Mouse (Mus musculus): Measurements from ENCODE around the gene Kcnq1.
A peak's percentile ranks its signal among the peaks of the same experiment; 100 is the strongest.

Gene Kcnq1

DNA sequence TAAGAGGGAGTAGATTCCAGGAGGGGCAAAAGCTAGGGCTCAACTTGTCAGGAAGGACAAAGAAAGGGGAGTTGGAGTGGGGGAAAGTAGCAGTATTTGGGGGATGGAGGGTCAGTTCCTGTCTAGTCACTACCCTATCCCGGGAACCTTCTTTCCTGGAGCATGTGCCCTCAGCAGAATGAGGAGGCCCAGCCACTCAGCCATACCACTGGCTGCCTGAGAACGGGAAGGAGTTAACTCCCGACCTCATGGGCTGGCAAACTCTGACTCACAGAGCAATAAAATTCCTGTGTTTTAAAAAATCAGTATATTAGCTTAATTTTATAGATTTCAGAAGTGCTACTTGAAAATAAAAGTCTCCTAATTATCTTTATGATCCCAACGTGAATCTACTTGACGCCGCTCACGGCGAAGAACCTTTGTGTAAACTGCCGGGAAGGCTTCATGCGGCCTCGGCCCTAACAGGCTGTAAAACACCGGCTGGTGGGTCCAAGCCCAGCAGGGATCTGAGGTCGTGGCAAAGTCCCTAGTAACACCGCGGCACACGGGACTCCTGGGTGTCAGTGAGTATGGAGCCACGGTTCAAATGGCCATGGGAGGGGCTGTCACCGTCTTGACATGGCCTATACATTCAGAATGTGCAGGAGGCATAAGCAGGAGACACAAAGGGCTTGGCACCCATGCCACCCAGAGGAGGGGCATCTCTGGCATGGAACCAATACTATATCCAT is 222.2 kb downstream of the Kcnq1 start:
- DNase-seq: no peak

DNA sequence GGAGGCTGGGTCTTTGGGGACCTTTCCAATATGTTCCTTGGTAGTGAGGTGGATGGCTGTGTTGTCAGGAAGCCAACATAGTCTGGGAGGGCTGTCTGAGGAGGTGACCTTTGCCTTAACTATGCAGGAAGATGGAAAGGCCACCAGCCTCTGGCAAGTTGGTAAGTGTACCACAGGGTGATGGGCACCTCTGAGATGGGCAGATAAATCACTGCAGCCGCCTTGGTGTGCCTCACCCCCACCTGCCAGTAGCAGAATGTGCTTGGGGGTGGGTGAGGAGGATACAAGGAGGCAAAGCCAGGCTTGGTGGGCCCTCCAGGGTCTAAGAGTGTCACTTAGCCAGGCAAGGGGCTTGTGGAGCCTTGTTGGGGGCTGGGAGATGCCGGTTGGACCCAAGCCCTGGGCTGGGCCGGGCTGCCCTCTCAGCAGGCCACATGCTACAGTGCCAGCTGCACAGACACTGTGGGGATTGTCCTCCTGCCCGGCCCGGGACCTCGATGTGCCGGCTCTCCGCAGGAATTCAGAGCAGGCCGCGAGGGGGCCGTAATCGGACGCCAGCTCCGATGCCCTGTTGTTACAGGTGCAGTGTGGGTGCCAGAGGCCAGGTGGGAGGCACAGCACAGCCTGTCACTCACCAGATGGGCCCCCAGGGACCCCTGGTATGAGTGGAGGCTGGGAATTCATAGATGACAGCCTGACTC is 223.1 kb downstream of the Kcnq1 start:
- DNase-seq: peak; percentile 15

GRCm38 (mm10) chr7:143333040-143333439 is 226.9 kb downstream of the Kcnq1 start:
- DNase-seq: no peak

DNA sequence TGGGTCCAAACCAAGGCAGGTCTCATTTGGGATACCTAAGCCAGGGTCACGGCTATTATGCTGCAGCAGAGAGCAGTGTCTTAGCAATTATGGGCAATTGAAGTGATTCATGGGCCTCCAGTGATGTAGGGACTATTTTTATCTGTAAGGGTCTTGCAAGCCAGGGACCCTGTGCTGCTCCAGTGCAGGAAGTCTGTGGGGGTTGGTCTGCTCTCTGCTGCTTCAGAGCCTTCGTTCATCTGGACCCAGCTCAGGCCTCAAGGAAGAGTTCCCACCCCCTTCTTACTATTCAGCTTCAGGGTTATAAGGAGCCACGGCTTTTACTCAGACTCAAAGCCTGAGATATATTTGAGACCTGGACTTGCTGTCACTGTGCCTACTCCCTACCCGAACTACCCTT is 227.4 kb downstream of the Kcnq1 start:
- no peak for DNase-seq

DNA sequence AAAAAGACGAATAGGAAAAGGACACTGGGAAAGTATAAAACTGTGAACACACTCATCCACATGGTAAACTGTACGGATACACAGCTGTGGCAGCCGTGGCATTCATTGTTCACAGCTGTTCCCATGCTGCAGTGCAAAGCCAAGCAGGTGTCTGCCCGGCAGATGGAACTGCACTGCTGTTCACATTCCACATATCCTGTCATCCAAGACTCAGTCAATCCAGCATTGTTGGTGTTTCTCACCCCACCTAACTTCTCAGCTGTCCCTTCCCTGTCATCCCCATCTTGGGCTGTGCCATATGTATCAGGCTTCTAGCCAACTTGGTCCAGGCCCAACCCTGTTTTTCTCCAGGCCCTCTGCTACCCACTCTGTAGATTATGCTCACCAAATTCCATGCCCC is 232.5 kb downstream of the Kcnq1 start:
- no peak for DNase-seq

DNA sequence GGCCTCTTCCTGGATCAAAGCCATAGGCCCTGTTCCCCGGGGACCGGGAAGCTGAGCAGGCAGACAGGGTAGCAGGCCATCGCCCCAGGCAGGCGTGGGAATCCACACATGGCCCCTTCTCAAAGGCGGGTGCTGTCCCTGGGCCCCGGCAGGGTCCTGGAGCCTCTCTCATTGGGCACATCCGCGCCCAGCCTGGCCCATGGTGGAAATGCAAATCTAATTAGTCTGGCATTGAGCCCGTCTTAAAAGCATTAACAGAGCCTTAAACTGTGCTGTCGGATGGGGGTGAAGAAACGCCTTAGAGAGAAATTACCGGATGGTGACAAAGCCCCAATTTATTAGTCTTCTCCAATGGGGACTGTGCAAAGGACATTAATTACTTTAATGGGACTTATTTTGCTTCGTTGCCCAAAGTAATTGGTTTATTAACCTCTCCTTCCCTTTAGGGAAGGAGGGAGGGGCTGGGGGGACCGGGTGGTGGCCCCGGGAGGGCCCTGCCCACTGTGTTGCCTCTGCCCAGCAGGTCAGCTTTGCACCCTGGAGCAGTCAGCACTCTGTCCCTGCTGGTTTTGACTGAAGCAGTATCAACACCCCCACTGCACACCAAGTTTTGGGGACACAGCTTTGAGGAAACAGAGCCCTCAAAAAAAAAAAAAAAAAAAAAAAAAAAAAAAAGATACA is 234.6 kb downstream of the Kcnq1 start:
- DNase-seq: peak; percentile 25

DNA sequence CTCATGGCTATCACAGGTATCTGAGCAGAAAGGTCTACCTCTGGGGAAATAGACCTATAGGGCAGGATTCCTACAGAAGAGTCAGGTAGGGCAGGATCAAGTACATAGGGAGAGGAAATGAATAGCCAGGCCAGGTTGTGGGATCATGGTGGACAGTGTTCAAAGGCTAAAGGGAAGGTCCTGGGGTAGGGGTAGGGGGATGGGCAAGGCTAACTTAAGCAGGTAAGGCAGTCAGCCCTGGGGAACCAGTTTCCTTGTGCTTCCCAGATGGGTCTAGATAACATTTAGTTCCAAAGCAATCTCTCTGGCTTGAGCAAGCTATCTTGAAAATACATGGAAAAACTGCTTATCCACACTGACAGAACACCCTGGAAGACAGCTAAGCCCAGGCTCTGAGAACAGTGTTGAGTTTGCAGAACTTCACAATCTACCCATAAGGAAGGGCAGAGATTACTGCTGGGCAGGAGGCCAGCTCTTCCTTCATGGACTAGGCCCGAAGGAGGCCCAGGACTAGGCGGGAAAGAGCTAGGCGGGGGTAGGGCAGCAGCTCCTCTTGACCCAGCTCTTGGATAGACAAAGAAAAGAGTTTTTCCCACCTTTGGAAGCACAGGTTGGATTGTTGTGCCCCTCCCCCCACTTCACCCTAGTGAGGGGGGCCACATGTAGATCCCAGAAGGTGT is 235.3 kb downstream of the Kcnq1 start:
- peak; percentile 59 for DNase-seq

DNA sequence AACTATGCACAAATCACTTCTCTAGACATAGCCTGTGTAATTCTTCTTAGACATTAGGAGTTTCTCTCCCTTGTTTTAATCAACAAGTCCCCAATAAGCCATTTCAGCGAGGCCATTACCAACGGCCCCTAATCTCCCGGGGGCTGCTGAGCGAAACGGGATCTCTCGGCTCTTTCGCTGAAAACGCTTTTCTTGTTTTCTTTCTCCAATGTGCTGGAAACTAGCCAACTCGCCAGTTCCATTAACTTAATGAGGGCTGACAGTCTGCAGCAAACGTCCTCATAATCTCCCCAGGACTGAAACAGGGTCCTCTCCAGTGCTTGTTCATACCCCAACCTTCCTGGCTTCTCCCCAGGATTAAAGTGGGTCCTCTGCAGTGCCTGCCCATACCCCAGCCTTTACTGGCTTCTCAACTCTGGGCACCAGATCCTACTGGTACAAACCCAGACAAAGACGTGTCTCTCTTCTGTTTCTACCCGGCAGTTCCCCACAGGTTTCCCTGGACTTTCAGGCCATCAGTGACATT is 237.7 kb downstream of the Kcnq1 start:
- peak; percentile 66 for DNase-seq

DNA sequence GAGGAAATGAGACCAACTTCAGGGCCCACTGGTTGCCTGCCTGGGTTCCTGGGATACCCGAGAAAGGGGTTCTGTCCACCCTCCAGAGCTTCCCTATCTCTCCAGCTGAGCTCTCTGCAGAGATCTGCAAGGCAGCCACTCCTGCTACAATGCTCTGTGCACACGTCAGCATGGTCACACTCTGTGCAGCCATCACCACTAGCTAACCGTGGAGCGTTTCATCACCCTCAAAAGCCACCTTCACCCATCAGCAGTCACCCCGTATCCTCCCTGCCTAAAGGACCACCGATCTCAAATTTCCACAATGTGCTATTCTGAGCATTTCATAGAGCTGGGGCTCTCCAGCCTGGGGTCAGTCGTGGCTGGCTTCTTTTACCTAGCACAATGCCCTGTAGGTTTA is 243.1 kb downstream of the Kcnq1 start:
- DNase-seq: no peak

GRCm38 (mm10) chr7:143349848-143350247 is 243.7 kb downstream of the Kcnq1 start:
- DNase-seq: no peak

- DNase-seq: no peak
Observed at GRCm38 (mm10) chr7:143355831-143356230, 249.7 kb downstream of the Kcnq1 start.

- DNase-seq: no peak
Observed at GRCm38 (mm10) chr7:143357109-143357508, 250.9 kb downstream of the Kcnq1 start.

DNA sequence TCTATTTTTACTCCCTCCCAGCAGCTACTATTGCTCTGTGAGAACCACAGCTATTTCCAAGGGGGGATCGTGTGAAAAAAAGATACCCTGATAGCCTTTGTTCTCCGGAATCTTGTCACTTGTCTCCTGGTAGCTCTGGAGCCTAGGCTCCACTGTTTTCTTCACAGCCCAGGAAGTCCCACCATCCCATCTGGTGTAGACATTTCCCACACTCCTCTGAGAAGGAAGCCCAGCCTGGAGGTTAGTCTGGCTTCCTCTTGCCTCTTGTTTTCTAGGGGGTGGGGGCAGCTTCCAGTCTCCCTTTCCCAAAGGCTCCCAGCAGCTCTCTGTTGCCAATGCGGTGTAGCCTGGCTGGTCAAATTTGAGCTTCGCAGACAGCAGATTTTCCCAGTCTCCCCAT is 251.7 kb downstream of the Kcnq1 start:
- no peak for DNase-seq

DNA sequence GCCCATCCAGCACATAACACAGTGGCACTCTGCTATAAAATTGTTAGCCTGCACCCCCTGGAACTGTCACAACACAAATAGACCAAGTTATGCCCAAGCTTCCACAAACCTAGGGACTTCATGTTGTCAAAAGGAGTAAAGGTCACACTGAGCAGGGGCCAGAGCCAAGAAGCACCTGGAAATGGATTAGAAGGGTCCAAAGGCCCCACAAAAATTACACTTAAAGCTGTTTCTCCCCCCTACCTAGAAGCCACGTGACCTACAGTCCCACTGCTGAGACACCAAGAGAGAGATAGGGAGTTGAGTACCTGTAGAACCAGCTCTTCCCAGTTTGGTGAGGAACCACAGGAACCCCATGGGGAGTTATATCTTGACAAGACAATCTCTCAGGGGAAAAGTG is 253.6 kb downstream of the Kcnq1 start:
- no peak for DNase-seq

DNA sequence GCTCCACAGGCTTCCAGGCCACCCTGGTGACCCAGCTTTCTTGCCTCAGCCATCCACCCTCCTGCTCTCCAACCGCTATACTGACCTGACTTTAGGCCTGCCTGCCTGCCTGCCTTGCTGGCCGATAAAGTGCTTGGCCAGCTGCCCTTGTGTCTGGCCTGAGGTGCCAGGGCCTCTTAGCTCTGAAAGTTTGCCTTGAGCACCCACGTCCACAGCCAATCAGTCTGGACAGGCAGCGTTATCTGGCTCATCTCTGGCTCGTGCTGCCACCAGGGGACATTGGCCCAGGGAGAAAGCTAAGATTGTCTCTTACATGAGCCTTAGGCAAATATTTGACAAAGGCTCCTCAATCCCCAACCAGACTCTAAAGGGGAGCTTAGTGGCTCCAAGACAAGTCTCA is 254.6 kb downstream of the Kcnq1 start:
- DNase-seq: no peak

DNA sequence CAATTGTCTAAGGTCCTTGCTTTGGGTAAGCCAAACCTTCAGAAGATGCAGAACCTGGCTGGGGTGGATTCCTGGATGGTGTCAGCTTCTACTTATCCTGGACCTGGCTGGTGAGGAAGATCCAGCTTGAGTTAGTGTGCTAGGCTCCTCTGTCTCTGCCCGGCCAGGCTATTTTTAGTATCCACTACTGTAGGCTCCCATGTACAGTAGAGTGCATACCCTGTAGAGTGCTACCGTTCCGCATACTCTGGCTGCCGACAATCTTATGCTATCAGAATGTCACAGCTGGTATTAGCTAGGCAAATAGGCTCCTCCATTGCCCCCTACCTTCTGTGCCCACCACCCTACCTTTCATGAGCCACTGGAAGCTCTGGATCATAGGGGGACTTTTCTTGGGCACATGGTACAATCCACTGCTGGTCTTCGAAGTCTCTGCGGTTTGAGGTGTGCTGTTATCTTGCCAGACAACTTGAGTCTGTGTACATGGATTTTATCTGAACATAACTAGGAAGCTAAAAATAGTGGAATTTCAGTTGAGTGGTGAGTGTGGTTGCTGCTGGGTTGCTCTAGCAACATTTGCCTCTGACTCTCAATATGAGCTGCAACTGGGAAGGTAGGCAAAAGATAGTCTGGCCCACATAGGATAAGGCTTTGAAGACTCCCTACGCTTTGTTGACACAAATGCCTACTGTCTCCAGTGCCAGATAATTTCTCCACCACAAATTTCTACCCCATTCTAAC is 258.1 kb downstream of the Kcnq1 start:
- DNase-seq: no peak

GRCm38 (mm10) chr7:143364969-143365839 is 259.0 kb downstream of the Kcnq1 start:
- DNase-seq: peak; percentile 66

DNA sequence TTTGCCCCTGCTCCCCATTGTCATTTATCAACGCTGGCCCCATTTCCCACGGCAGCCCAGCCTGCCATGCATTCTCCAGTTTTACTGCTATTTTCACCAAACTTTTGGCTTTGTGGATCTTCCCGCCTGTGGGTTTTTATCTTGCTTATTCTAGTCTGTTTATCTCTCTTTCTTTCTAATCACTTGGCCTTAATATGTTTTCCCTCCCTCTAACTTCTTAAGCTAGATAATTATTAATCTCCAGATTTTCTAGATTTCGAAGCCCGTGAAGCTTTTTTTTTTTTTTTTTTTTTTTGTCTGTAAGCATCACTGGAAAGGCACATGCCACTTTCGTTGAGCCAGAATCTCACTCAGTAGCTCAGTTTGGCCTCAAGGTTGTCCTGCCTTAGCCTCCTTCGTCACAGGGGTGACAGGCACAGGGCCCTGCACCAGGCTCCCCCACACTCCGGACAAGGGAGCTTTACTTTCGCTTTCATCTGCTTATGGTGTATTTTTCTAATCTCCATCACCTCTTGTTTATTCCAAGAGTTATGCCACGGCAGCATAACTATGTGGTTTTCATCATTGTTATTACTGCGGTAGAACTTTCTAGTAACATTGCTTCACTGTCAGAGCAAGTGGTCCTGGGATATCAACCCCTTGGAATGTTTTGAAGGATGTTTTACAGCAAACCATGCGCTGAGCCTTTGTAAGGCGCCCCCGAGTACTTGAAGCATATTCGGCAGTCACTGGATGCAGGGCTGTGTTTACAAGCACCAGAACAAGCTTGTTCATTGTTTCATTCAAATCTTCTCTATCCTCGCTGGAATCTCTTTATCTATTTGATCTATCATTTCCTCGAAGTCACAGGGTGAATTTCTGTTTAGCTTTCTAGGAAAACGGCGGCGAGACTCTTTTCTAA is 261.5 kb downstream of the Kcnq1 start:
- no peak for DNase-seq

- DNase-seq: no peak
Observed at GRCm38 (mm10) chr7:143368267-143368643, 262.1 kb downstream of the Kcnq1 start.

DNA sequence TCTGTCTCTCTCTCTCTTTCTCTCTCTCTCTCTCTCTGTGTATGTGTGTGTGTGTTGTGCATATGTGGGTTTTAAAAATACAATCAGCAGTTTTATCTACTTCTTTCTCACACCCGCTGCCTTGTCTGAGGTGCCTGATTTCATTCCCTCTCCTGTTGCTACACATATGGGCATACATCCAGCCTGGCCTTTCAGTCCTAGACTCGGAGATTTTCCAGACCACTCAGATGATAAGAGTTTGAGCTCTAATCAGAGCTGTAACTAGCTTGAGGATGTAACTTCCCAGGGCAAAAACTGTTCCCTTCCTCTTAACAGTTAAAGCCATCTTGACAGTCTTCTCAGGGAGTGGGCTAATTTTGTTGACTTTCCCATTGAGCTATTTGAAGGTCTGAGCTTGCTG is 265.2 kb downstream of the Kcnq1 start:
- no peak for DNase-seq
